In genomic region chrX:94635961-94636563, GRCm38 (mm10) we compare ENCODE assay signal across 8 mouse cellular contexts. TPM values are rescaled to one million over a fixed set of nuclear protein-coding genes. Genes with fewer than 3 reads are reported as not detected.
DNase-seq lines count a peak whose midpoint lies in the region; ATAC-seq and TF ChIP-seq lines count a peak whose summit lies in the region.

TSS of gene Gspt2 (plus strand) at chrX:94636069.

- H3K4me1 ChIP-seq in embryonic facial prominence, embryonic 11.5 days (ENCODE audit: control insufficient read depth, insufficient read depth, low read length) = no peaks in the 10 kb centered on the region
- H3K4me1 ChIP-seq in limb, embryonic 15.5 days = no peaks in the 10 kb centered on the region
- H3K4me1 ChIP-seq in midbrain, embryonic 15.5 days = peaks cover 12% of the 10 kb centered on the region
- H3K4me1 ChIP-seq in stomach, postnatal 0 days (replicated peaks; ENCODE audit: control insufficient read depth, insufficient read depth) = no peaks in the 10 kb centered on the region

- TF ChIP-seq EP300 in stomach, postnatal 0 days (optimal IDR thresholded peaks at IDR 0.05) = no peak

- H3K9ac ChIP-seq in embryonic facial prominence, embryonic 11.5 days (replicated peaks; ENCODE audit: low read length) = peak within 1 kb of the TSS; percentile 70
- H3K9ac ChIP-seq in limb, embryonic 15.5 days = peak within 1 kb of the TSS; percentile 55
- H3K9ac ChIP-seq in midbrain, embryonic 15.5 days = peak within 1 kb of the TSS; percentile 80
- H3K9ac ChIP-seq in stomach, postnatal 0 days (ENCODE audit: low read length) = peak within 1 kb of the TSS; percentile 61

- ATAC-seq in embryonic facial prominence, embryonic 11.5 days (replicated peaks; ENCODE audit: insufficient number of reproducible peaks, low FRiP score, low TSS enrichment, low read depth) = peak; percentile 73; the same call in 1 of the 2 replicates
- ATAC-seq in limb, embryonic 15.5 days (ENCODE audit: insufficient number of reproducible peaks, low FRiP score, low TSS enrichment, low read depth) = 0 out of 2 replicates have a peak, but pooled peaks have one; percentile 69
- ATAC-seq in midbrain, embryonic 15.5 days (replicated peaks) = peak; percentile 97
- peak; percentile 76 for ATAC-seq in stomach, postnatal 0 days (ENCODE audit: low FRiP score, low TSS enrichment)

- peak within 1 kb of the TSS; percentile 58 for H3K4me3 ChIP-seq in embryonic facial prominence, embryonic 11.5 days (ENCODE audit: low read depth, low read length)
- peak within 1 kb of the TSS; percentile 55 for H3K4me3 ChIP-seq in limb, embryonic 15.5 days
- H3K4me3 ChIP-seq in midbrain, embryonic 15.5 days = peak within 1 kb of the TSS; percentile 65
- H3K4me3 ChIP-seq in stomach, postnatal 0 days (ENCODE audit: low read depth, low read length) = peak within 1 kb of the TSS; percentile 52

- peak within 1 kb of the TSS; percentile 40 for H3K4me2 ChIP-seq in embryonic facial prominence, embryonic 11.5 days (ENCODE audit: low read depth, low read length)
- peak within 1 kb of the TSS; percentile 49 for H3K4me2 ChIP-seq in limb, embryonic 15.5 days
- peak within 1 kb of the TSS; percentile 52 for H3K4me2 ChIP-seq in midbrain, embryonic 15.5 days
- peak within 1 kb of the TSS; percentile 62 for H3K4me2 ChIP-seq in stomach, postnatal 0 days (replicated peaks; ENCODE audit: low read depth)

- H3K27me3 ChIP-seq in embryonic facial prominence, embryonic 11.5 days (ENCODE audit: control insufficient read depth, insufficient read depth, low read length) = no peaks in the 10 kb centered on the region
- peaks cover 14% of the 10 kb centered on the region for H3K27me3 ChIP-seq in limb, embryonic 15.5 days
- no peaks in the 10 kb centered on the region for H3K27me3 ChIP-seq in midbrain, embryonic 15.5 days (replicated peaks)
- H3K27me3 ChIP-seq in stomach, postnatal 0 days (ENCODE audit: control insufficient read depth, insufficient read depth, low read length) = no peaks in the 10 kb centered on the region

- DNase-seq in thymus, postnatal 14 days = peak; percentile 8
- no peak for DNase-seq in thymus, adult 18-20 months
- DNase-seq in embryonic facial prominence, embryonic 11.5 days (ENCODE audit: low spot score) = peak; percentile 74
- peak; percentile 15 to 20 for DNase-seq in heart, adult 9 months (ENCODE audit: low spot score in 2 of 2)
- peak; percentile 16 for DNase-seq in kidney, adult 9 months
- peak; percentile 28 for DNase-seq in stomach, postnatal 0 days (ENCODE audit: low spot score)

- no peak for TF ChIP-seq CTCF in stomach, postnatal 0 days (IDR thresholded peaks at IDR 0.05; ENCODE audit: low read depth)

- no peaks in the 10 kb centered on the region for H3K36me3 ChIP-seq in embryonic facial prominence, embryonic 11.5 days (replicated peaks; ENCODE audit: control insufficient read depth, insufficient read depth, low read depth, low read length)
- H3K36me3 ChIP-seq in limb, embryonic 15.5 days = no peaks in the 10 kb centered on the region
- no peaks in the 10 kb centered on the region for H3K36me3 ChIP-seq in midbrain, embryonic 15.5 days (replicated peaks)
- no peaks in the 10 kb centered on the region for H3K36me3 ChIP-seq in stomach, postnatal 0 days (ENCODE audit: control insufficient read depth, insufficient read depth, low read length)

- H3K9me3 ChIP-seq in embryonic facial prominence, embryonic 11.5 days (replicated peaks; ENCODE audit: control insufficient read depth, low read length) = no peaks in the 10 kb centered on the region
- no peaks in the 10 kb centered on the region for H3K9me3 ChIP-seq in limb, embryonic 15.5 days
- H3K9me3 ChIP-seq in midbrain, embryonic 15.5 days = no peaks in the 10 kb centered on the region
- no peaks in the 10 kb centered on the region for H3K9me3 ChIP-seq in stomach, postnatal 0 days (ENCODE audit: control insufficient read depth, low read length)

- H3K27ac ChIP-seq in embryonic facial prominence, embryonic 11.5 days (replicated peaks; ENCODE audit: low read depth, low read length) = no peak within 1 kb of the TSS
- peak within 1 kb of the TSS; percentile 59 for H3K27ac ChIP-seq in limb, embryonic 15.5 days
- H3K27ac ChIP-seq in midbrain, embryonic 15.5 days = peak within 1 kb of the TSS; percentile 82
- no peak within 1 kb of the TSS for H3K27ac ChIP-seq in stomach, postnatal 0 days (replicated peaks)

- WGBS in embryonic facial prominence, embryonic 11.5 days = 16% methylated on average over 46 of the region's 53 CpGs
- 29% methylated on average over 53 of the region's 53 CpGs for WGBS in limb, embryonic 15.5 days
- 33% methylated on average over 53 of the region's 53 CpGs for WGBS in midbrain, embryonic 15.5 days
- WGBS in stomach, postnatal 0 days = 18% methylated on average over 47 of the region's 53 CpGs

RNA-seq across cellular contexts. Expression of gene Gspt2, which starts in this region (rescaled TPM):
- 7.4 and 10.4 TPM in 2 replicates for polyA plus RNA-seq in embryonic facial prominence, embryonic 11.5 days (2014; fragmentation: Nextera tagmentation; extraction: Ambion mirVana)
- polyA plus RNA-seq in limb, embryonic 15.5 days (2015; fragmentation: Nextera tagmentation; extraction: Ambion mirVana) = 4.7 and 4.8 TPM in 2 replicates
- polyA plus RNA-seq in midbrain, embryonic 15.5 days (2015; fragmentation: Nextera tagmentation; extraction: Ambion mirVana) = 24.4 and 25.3 TPM in 2 replicates
- 2.0 and 2.3 TPM in 2 replicates for polyA plus RNA-seq in stomach, postnatal 0 days (2015; fragmentation: Nextera tagmentation; extraction: Ambion mirVana)

Comparison
In these comparisons a context has a peak if more than half of its experiments do, and no peak if none do; other contexts are left out.
1. DNase-seq: peak in thymus, postnatal 14 days (single experiment), embryonic facial prominence, embryonic 11.5 days (single experiment), heart, adult 9 months (2 of 2), kidney, adult 9 months (single experiment) and stomach, postnatal 0 days (single experiment); none in thymus, adult 18-20 months (0 of 2).
2. H3K27ac ChIP-seq: peak in limb, embryonic 15.5 days (single experiment) and midbrain, embryonic 15.5 days (single experiment); none in embryonic facial prominence, embryonic 11.5 days (single experiment) and stomach, postnatal 0 days (single experiment).
3. Peak in every context shown above with its lines, with median percentiles within 50 percentile points of each other: ATAC-seq, H3K4me2 ChIP-seq, H3K4me3 ChIP-seq and H3K9ac ChIP-seq.